Mouse (Mus musculus) hindbrain, embryonic 16.5 days (tissue): ENCODE measurements around the gene Cdnf. TPM values are rescaled to one million over a fixed set of nuclear protein-coding genes. Genes with fewer than 3 reads are reported as not detected.
A peak's percentile ranks its signal among the peaks of the same experiment; 100 is the strongest.

ENCODE experiments used
- ATAC-seq: fragments of 200-750 bp; cut with Nextera tagmentation; 2 replicates; pipeline ENCODE4 v1.8.0; 2017; ENCODE audit warnings: moderate TSS enrichment, moderate library complexity
- H3K27ac ChIP-seq: fragments of 300-500 bp; sonication (generic); 2 replicates; pipeline ENCODE4 v1.5.1; 2014; ENCODE audit warnings: low read depth, mild to moderate bottlenecking, control low read depth, low read length, moderate library complexity
- H3K27me3 ChIP-seq: fragments of 300-500 bp; sonication (generic); replicated peaks from 2 replicates; pipeline ENCODE4 v1.6.1; 2014; ENCODE audit warnings: low read length; ENCODE audit not compliant: control insufficient read depth, insufficient read depth
- H3K36me3 ChIP-seq: fragments of 300-500 bp; sonication (generic); 2 replicates; pipeline ENCODE4 v1.6.1; 2014; ENCODE audit warnings: mild to moderate bottlenecking, low read length, moderate library complexity, mixed read lengths; ENCODE audit not compliant: control insufficient read depth, insufficient read depth
- H3K4me1 ChIP-seq: fragments of 300-500 bp; sonication (generic); 2 replicates; pipeline ENCODE4 v1.6.1; 2014; ENCODE audit warnings: low read depth, low read length; ENCODE audit not compliant: control insufficient read depth, insufficient read depth
- H3K4me2 ChIP-seq: fragments of 300-500 bp; sonication (generic); 2 replicates; pipeline ENCODE4 v1.6.1; 2014; ENCODE audit warnings: mild to moderate bottlenecking, low read length, control low read depth, moderate library complexity
- H3K4me3 ChIP-seq: fragments of 300-500 bp; sonication (generic); 2 replicates; pipeline ENCODE4 v1.5.1; 2014; ENCODE audit warnings: mild to moderate bottlenecking, low read length, control low read depth, moderate library complexity
- H3K9ac ChIP-seq: fragments of 300-500 bp; sonication (generic); 2 replicates; pipeline ENCODE4 v1.6.1; 2014; ENCODE audit warnings: low read depth, mild to moderate bottlenecking, control low read depth, low read length, moderate library complexity
- H3K9me3 ChIP-seq: fragments of 300-500 bp; sonication (generic); 2 replicates; pipeline ENCODE4 v1.6.1; 2014; ENCODE audit warnings: mild to moderate bottlenecking, low read length, moderate library complexity; ENCODE audit not compliant: control insufficient read depth
- WGBS: fragments of 180-500 bp; shearing (Covaris S2); extraction: QIAGEN DNeasy Blood & Tissue Kit; methylation state at CpG from one replicate; pipeline ENCODE4 v1.1.7; 2014; 5-methylcytosine and 5-hydroxymethylcytosine counted together
- polyA plus RNA-seq: library from polyadenylated mRNA; unstranded; fragments of >200 nt; fragmentation: Nextera tagmentation; extraction: Ambion mirVana; gene quantifications from 2 replicates; pipeline ENCODE4 v1.2.1, GENCODE M21; 2015

Gene Cdnf
- polyA plus RNA-seq, 1 experiment from 2014 or later, result 0.41 TPM

DNA sequence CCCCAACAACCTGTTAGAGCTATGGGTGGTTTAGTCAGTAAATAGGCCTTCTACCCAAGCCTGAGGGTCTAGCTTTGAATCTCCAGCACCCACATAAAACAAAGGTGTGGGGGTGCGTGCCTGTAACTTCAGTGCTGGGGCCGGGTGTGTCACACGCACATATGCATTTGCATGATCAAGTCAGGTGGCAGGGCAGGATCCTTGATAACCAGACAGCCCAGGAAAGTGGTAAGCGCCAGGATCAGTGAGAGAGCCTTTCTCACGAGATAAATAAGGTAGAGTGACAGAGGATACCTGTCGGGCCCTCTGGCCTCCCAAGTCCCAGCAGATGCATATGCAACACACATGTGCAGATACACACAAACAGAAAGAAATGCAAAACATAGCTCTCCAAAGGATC lies 13.3 kb upstream of the Cdnf start:
- peaks cover 33% of the 10 kb centered on the region for H3K36me3 ChIP-seq
- no peaks in the 10 kb centered on the region for H3K27me3 ChIP-seq
- over 99% methylated on average over 6 of the region's 6 CpGs for WGBS

DNA sequence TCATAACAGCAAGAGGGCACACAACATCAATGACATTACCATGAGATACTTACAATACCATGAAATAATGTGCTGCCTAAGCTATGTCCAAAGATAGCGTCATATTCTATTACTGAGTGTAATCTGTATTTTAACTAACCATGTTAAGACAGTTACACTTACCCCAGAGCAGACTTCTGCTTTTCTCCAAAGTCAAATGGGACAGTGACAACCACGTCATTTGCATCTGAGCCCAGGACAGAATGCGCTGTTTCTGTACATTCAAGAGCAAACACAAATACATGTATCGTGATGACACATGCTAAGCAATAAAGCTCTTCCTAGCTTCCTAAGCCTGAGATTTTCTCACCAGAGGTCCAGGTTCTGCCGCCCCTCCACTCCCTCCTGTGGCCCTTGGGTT lies 11.9 kb upstream of the Cdnf start:
- Histone ChIP-seq H3K4me3 (no peak overlapping the region), H3K27me3 (no peaks in the 10 kb centered on the region), H3K4me2 (no peak overlapping the region), H3K4me1 (no peaks in the 10 kb centered on the region), H3K9me3 (no peaks in the 10 kb centered on the region), H3K27ac (no peak overlapping the region), H3K9ac (no peak overlapping the region), H3K36me3 (peaks cover 29% of the 10 kb centered on the region)
- ATAC-seq, result no peak
- 97% methylated on average over 5 of the region's 5 CpGs for WGBS

More for the DNA sequence above, 13.3 kb upstream of the Cdnf start:
- Histone ChIP-seq H3K9ac (no peak overlapping the region), H3K9me3 (no peaks in the 10 kb centered on the region), H3K4me1 (no peaks in the 10 kb centered on the region), H3K4me2 (no peak overlapping the region), H3K4me3 (no peak overlapping the region), H3K27ac (no peak overlapping the region)
- ATAC-seq, result no peak

DNA sequence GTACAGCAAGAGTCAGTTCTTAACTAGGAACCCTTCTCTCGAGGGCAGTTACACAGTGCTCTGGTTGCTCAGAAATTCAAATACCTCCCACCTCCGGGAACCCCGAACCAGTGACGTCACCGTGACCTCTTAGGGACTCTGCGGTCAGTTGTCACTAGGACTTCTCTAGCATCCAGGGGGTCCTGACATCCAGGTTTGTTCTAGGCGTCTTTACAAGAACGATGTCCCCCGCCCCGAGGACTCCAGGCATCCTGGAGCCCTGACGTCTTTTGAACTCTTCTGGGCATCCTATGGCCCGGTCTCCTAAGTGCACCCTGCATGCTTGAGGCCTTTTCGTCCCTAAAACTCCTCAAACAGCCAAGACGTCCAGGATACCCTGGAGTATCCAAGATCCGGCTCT lies 754 bp upstream of the Cdnf start:
- no peaks in the 10 kb centered on the region for H3K9me3 ChIP-seq
- H3K27me3 ChIP-seq, result no peaks in the 10 kb centered on the region
- peak overlapping the region; percentile 87 for H3K9ac ChIP-seq
- ATAC-seq, result no peak
- WGBS, result under 1% methylated on average over 15 of the region's 15 CpGs
- H3K4me3 ChIP-seq, result peak overlapping the region; percentile 78
- peaks cover 15% of the 10 kb centered on the region for H3K4me1 ChIP-seq
- peaks cover 13% of the 10 kb centered on the region for H3K36me3 ChIP-seq
- H3K27ac ChIP-seq, result peak overlapping the region; percentile 87
- H3K4me2 ChIP-seq, result peak overlapping the region; percentile 73

DNA sequence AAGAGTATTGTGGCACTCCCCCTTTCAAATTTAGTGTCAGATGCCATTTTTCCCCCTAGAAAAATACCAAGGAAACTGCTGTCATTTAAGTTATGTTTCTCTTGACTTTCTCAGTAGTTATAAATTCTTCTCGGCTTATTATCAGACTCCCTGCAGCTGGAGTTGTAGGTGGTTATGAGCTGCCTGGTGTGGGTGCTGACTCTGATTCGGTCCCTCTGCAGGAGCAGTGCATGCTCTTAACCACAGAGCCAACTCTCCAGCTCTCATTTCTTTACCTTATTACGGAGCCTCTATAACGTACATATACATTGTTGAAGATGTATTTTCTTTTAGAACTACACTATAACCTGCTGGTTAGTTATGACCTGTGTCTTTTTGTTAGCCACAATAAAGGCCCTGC lies 9.7 kb downstream of the Cdnf start:
- no peak overlapping the region for H3K9ac ChIP-seq
- WGBS, result 86% methylated on average over 4 of the region's 4 CpGs
- H3K27me3 ChIP-seq, result no peaks in the 10 kb centered on the region
- H3K9me3 ChIP-seq, result no peaks in the 10 kb centered on the region
- H3K4me3 ChIP-seq, result no peak overlapping the region
- no peak for ATAC-seq
- H3K4me1 ChIP-seq, result no peaks in the 10 kb centered on the region
- no peak overlapping the region for H3K27ac ChIP-seq
- H3K4me2 ChIP-seq, result no peak overlapping the region
- H3K36me3 ChIP-seq, result no peaks in the 10 kb centered on the region

DNA sequence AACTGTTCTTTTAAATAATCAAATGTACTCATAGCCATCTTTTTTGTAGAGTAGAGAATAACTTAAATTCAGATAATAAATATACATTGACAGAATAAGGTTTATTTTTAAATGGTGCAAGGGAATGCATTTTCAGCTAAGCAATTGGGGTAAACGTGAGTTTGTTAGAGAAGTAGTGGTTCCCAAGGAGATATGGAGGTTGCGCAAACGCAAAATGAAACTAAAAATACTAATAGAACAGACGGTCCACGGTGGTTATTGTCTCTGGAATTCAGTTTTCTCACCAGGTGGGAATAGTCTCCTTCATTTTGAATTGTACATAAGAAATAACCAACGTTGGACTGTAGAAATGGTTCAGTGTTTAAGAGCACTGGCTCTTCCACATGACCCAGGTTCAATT lies 13.5 kb downstream of the Cdnf start:
- Histone ChIP-seq H3K4me3 (no peak overlapping the region), H3K9ac (no peak overlapping the region), H3K36me3 (no peaks in the 10 kb centered on the region), H3K27me3 (no peaks in the 10 kb centered on the region), H3K27ac (no peak overlapping the region), H3K9me3 (no peaks in the 10 kb centered on the region), H3K4me1 (no peaks in the 10 kb centered on the region), H3K4me2 (no peak overlapping the region)
- 79% methylated on average over 6 of the region's 6 CpGs for WGBS
- no peak for ATAC-seq

DNA sequence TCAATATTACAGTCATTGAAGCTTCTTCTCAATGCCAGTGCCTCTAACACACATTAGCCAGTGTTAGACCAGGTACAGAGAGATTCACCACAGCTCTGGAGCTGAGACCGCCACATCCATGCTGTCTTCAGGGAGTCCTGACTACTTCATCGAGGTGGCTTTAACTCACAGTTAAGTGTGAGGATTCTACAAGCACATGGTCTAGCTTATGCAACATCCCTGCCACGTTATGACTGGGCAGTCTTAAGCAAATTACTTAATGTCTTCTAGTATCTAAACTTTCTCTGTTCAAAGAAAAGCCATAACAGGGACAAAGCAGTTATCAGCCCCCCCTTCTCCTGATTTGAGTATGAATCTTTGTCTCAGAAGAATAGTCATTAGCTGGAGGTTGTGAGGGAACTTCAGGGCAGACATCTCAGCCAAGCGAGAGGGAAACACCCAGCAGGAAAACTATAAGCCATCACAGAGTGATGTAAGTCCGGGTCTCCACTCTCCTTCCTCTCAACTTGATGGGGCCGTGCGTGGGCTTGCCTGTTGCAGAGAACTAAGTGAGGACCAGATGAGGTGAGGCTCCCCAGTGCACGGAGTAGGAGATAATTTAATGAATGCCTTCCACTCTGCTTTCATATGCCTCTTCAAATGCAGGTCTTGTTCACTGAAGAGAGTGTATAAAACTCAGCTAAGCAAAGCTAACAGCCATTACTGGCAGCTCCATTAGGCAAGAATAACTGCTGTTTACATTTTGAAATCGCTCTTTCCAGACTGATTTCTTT lies 28.7 kb downstream of the Cdnf start:
- Histone ChIP-seq H3K4me2 (no peak overlapping the region), H3K27me3 (no peaks in the 10 kb centered on the region), H3K36me3 (no peaks in the 10 kb centered on the region), H3K27ac (no peak overlapping the region), H3K4me3 (no peak overlapping the region), H3K9ac (no peak overlapping the region), H3K4me1 (no peaks in the 10 kb centered on the region), H3K9me3 (no peaks in the 10 kb centered on the region)
- no peak for ATAC-seq
- 63% methylated on average over 9 of the region's 9 CpGs for WGBS

DNA sequence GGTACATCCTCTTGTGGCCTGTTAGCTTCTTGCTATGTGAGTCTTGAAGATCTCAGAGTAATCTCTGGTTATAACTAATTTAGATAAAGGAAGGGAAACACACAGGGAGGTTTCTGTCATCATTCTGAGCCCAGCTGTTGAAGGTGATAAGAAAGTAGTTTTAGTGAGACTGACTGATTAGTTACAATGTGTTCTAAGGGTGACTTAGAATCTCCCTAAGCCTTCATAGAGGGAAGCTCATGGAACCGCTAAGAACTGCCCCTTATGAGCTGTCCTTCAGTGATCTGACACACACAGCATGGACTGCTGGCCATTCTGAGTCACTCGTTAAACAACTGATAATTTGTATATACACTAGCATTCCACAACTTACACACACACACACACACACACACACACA lies 33.2 kb downstream of the Cdnf start:
- Histone ChIP-seq H3K4me3 (no peak overlapping the region), H3K9ac (no peak overlapping the region), H3K36me3 (no peaks in the 10 kb centered on the region), H3K9me3 (no peaks in the 10 kb centered on the region), H3K27me3 (no peaks in the 10 kb centered on the region), H3K4me2 (no peak overlapping the region), H3K4me1 (no peaks in the 10 kb centered on the region), H3K27ac (no peak overlapping the region)
- no peak for ATAC-seq
- 75% methylated on average over 2 of the region's 2 CpGs for WGBS

DNA sequence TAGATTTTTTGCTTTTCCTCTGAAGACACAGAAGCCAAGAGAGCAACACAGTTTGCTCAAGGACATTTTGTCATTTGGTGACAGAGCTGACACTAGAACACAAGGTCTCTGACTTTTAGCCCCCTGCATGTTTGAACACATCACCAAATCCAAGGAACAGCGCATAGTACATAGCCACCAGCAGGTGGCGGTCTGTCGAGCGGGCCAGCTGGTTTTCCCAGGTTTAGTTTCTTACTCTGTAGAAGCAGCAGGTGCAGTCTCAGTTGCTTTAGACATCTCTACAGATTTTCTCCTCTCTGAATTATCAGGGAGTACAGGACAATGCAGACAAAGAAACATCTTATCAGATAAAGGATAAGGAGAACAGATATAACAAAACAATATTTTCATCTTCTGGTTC lies 33.8 kb downstream of the Cdnf start:
- Histone ChIP-seq H3K9me3 (no peaks in the 10 kb centered on the region), H3K4me3 (no peak overlapping the region), H3K9ac (no peak overlapping the region), H3K27ac (no peak overlapping the region), H3K4me1 (no peaks in the 10 kb centered on the region), H3K27me3 (no peaks in the 10 kb centered on the region), H3K36me3 (no peaks in the 10 kb centered on the region), H3K4me2 (no peak overlapping the region)
- peak; percentile 42; the same call in 1 of the 2 replicates for ATAC-seq
- WGBS, result 0% methylated on average over 4 of the region's 4 CpGs

DNA sequence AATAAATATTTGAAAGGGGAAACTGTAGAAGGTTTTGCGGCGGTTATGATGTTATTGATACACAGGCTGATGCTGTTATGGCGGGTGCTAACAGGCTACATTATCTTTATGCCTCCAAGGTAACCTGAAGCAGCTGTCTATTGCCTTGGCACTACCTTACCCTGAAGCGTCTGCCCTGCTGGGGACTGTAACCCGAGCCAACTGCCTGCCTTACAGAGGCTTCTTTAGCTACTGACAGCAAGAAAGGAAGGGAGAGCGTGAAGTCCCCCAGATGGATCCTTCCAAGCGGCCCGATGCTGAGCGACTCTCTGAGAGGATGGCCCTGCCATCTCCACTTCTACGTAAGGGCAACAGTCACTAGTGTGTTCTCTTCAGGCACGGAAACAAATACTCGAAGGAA lies 57.4 kb downstream of the Cdnf start, which contains the start of gene Fam107b:
Gene Fam107b (plus strand): TSS at position 303 of the 400 bp plus-strand sequence.
- no peak within 1 kb of the TSS for H3K9ac ChIP-seq
- no peaks in the 10 kb centered on the region for H3K27me3 ChIP-seq
- no peaks in the 10 kb centered on the region for H3K36me3 ChIP-seq
- H3K4me1 ChIP-seq, result no peaks in the 10 kb centered on the region
- no peak within 1 kb of the TSS for H3K4me3 ChIP-seq
- 73% methylated on average over 12 of the region's 12 CpGs for WGBS
- no peaks in the 10 kb centered on the region for H3K9me3 ChIP-seq
- ATAC-seq, result no peak
- H3K4me2 ChIP-seq, result no peak within 1 kb of the TSS
- no peak within 1 kb of the TSS for H3K27ac ChIP-seq
